8 mouse cellular contexts compared by ENCODE assay signal in genomic region chr2:11502255-11502765, GRCm38 (mm10). TPM values are rescaled to one million over a fixed set of nuclear protein-coding genes. Genes with fewer than 3 reads are reported as not detected.
DNase-seq lines count a peak whose midpoint lies in the region; ATAC-seq and TF ChIP-seq lines count a peak whose summit lies in the region.

No protein-coding gene starts in this region.

- peak overlapping the region; percentile 71 for H3K4me2 ChIP-seq in lung, postnatal 0 days (replicated peaks; ENCODE audit: low read depth, low read length)
- peak overlapping the region; percentile 96 for H3K4me2 ChIP-seq in neural tube, embryonic 15.5 days

- H3K4me1 ChIP-seq in cerebellum, adult 2 months (ENCODE audit: control insufficient read depth, insufficient read depth, low read length), result no peaks in the 10 kb centered on the region; the same call in 1 of the 2 replicates
- peaks cover 9% of the 10 kb centered on the region; the same call in 1 of the 2 replicates for H3K4me1 ChIP-seq in lung, postnatal 0 days (ENCODE audit: insufficient read depth, low read depth, low read length)
- H3K4me1 ChIP-seq in limb, embryonic 10.5 days, result peaks cover 29% of the 10 kb centered on the region
- peaks cover 50% of the 10 kb centered on the region for H3K4me1 ChIP-seq in neural tube, embryonic 15.5 days

- no peak overlapping the region for H3K27ac ChIP-seq in cerebellum, adult 2 months (ENCODE audit: insufficient read depth, low read length)
- H3K27ac ChIP-seq in lung, postnatal 0 days (ENCODE audit: low read length), result peak overlapping the region; percentile 95
- H3K27ac ChIP-seq in limb, embryonic 10.5 days, result peak overlapping the region; percentile 93; the same call in 1 of the 2 replicates
- H3K27ac ChIP-seq in neural tube, embryonic 15.5 days (replicated peaks), result peak overlapping the region; percentile 95

- H3K9me3 ChIP-seq in lung, postnatal 0 days (ENCODE audit: low read length), result no peaks in the 10 kb centered on the region
- no peaks in the 10 kb centered on the region for H3K9me3 ChIP-seq in limb, embryonic 10.5 days (replicated peaks)
- no peaks in the 10 kb centered on the region for H3K9me3 ChIP-seq in neural tube, embryonic 15.5 days (replicated peaks)

- TF ChIP-seq CTCF in cerebellum, adult 2 months (IDR thresholded peaks at IDR 0.05; ENCODE audit: borderline replicate concordance, insufficient read depth, low read depth, low read length), result no peak
- TF ChIP-seq CTCF in lung, postnatal 0 days (IDR thresholded peaks at IDR 0.05), result no peak

- TF ChIP-seq EP300 in lung, postnatal 0 days (IDR thresholded peaks at IDR 0.05), result no peak

- H3K27me3 ChIP-seq in cerebellum, adult 2 months (ENCODE audit: control insufficient read depth, insufficient read depth, low read length), result no peaks in the 10 kb centered on the region
- H3K27me3 ChIP-seq in lung, postnatal 0 days (replicated peaks; ENCODE audit: insufficient read depth, low read length), result no peaks in the 10 kb centered on the region
- peaks cover 33% of the 10 kb centered on the region for H3K27me3 ChIP-seq in limb, embryonic 10.5 days (ENCODE audit: low read depth, poor library complexity, severe bottlenecking)
- H3K27me3 ChIP-seq in neural tube, embryonic 15.5 days (replicated peaks), result no peaks in the 10 kb centered on the region; the same call in 1 of the 2 replicates

- H3K36me3 ChIP-seq in lung, postnatal 0 days (ENCODE audit: insufficient read depth, low read length), result no peaks in the 10 kb centered on the region
- H3K36me3 ChIP-seq in limb, embryonic 10.5 days, result peaks cover 17% of the 10 kb centered on the region
- H3K36me3 ChIP-seq in neural tube, embryonic 15.5 days, result peaks cover 4% of the 10 kb centered on the region; the same call in 1 of the 2 replicates

- DNase-seq in cerebellum, adult 2 months, result no peak
- no peak for DNase-seq in cerebellum, adult 18-20 months
- no peak for DNase-seq in lung, postnatal 0 days (ENCODE audit: low spot score)
- DNase-seq in lung, postnatal 25 days (ENCODE audit: low spot score), result no peak
- no peak for DNase-seq in limb, embryonic 10.5 days (ENCODE audit: low spot score)
- DNase-seq in kidney, postnatal 14 days, result no peak

- no peak for TF ChIP-seq POLR2A in cerebellum, adult 2 months (IDR thresholded peaks at IDR 0.05; ENCODE audit: borderline replicate concordance, insufficient read depth, low read length)

- H3K9ac ChIP-seq in lung, postnatal 0 days (replicated peaks; ENCODE audit: low read depth), result peak overlapping the region; percentile 47
- H3K9ac ChIP-seq in neural tube, embryonic 15.5 days (replicated peaks), result peak overlapping the region; percentile 74

- ATAC-seq in lung, postnatal 0 days, result peak; percentile 9; the same call in 1 of the 2 replicates
- ATAC-seq in neural tube, embryonic 15.5 days (ENCODE audit: low FRiP score), result peak; percentile 47
- ATAC-seq in activated CD4-positive, CD25-positive, alpha-beta regulatory T cell, adult 4 months, result no peak

- peak overlapping the region; percentile 67 for H3K4me3 ChIP-seq in cerebellum, adult 2 months (replicated peaks; ENCODE audit: insufficient read depth, low read depth, low read length)
- peak overlapping the region; percentile 72 for H3K4me3 ChIP-seq in lung, postnatal 0 days (ENCODE audit: low read depth, low read length)
- H3K4me3 ChIP-seq in limb, embryonic 10.5 days, result peak overlapping the region; percentile 74
- H3K4me3 ChIP-seq in neural tube, embryonic 15.5 days (replicated peaks), result peak overlapping the region; percentile 71

- whole genome bisulfite sequencing in cerebellum, adult 2 months, result 2% methylated on average over 15 of the region's 15 CpGs
- whole genome bisulfite sequencing in lung, postnatal 0 days, result 0% methylated on average over 15 of the region's 15 CpGs
- 2% methylated on average over 15 of the region's 15 CpGs for WGBS in limb, embryonic 10.5 days
- under 1% methylated on average over 15 of the region's 15 CpGs for WGBS in neural tube, embryonic 15.5 days

RNA-seq across cellular contexts. Expression of gene Pfkfb3, which starts 51.6 kb away (rescaled TPM):
- 33.8 and 38.2 TPM in 2 replicates for polyA plus RNA-seq in cerebellum, adult 2 months (2012; rRNA removed)
- polyA plus RNA-seq in lung, postnatal 0 days (2015; fragmentation: Nextera tagmentation; extraction: Ambion mirVana), result 17.7 and 18.3 TPM in 2 replicates
- polyA plus RNA-seq in limb, embryonic 10.5 days (2016; fragmentation: Nextera tagmentation; extraction: Ambion mirVana), result 10.7 and 11.3 TPM in 2 replicates
- 26.5 and 29.8 TPM in 2 replicates for polyA plus RNA-seq in neural tube, embryonic 15.5 days (2015; fragmentation: Nextera tagmentation; extraction: Ambion mirVana)
- polyA plus RNA-seq in activated CD4-positive, CD25-positive, alpha-beta regulatory T cell, adult 4 months (2017; shearing (Covaris generic)), result 10 to 100 TPM; 11.2 to 18.2 TPM
